ENCODE assay signal across 22 mouse cellular contexts in the genomic region with DNA sequence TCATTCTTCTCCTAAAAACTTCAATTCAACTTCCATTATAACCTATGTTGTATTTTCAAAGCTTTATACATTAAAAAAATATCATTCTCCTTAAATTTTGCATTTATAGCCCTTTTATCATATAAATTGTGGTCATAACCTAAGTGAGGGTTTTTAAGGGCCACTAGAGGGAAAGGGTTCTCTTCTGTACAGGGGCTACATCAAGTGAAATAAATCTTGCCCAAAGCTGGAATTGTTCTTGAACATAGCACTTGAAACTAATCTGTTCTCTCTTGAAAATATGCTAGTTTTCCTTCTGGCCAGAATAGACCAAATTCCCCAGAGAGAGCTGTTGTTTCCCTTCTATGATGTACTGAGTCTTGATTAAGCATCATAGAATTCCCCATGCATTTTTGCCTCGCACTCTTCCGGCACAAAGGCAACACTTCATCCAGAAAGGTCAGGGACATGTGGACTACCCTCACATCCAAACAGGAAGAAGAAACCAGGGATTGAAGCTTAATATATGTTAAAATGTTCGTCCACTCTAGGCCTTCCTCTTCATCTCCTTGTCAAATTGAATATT.
DNase-seq lines count a peak whose midpoint lies in the region; ATAC-seq and TF ChIP-seq lines count a peak whose summit lies in the region.
"Had no signal": no experiment of that assay in that cellular context is flagged by ENCODE, and none has a peak within 500 bp of the region (broad histone marks: within the 10 kb centered on the region; RNA-seq: fewer than 3 reads in every experiment).

No protein-coding gene starts in this region.

- WGBS in kidney, adult 2 months = 67% methylated on average over 3 of the region's 3 CpGs
- 50% methylated on average over 3 of the region's 3 CpGs for WGBS in kidney, postnatal 0 days

- 0 out of 2 replicates have a peak, but pooled peaks cover 3% of the 10 kb centered on the region for H3K4me1 ChIP-seq in kidney, adult 2 months (ENCODE audit: control insufficient read depth, insufficient read depth, low read length)
- H3K4me1 ChIP-seq in kidney, postnatal 0 days (replicated peaks; ENCODE audit: insufficient read depth, low read length) = no peaks in the 10 kb centered on the region

- H3K4me3 ChIP-seq in kidney, adult 2 months (ENCODE audit: insufficient read depth, low read depth, low read length) = no peak overlapping the region
- H3K4me3 ChIP-seq in kidney, postnatal 0 days (replicated peaks; ENCODE audit: low read depth, low read length) = no peak overlapping the region
- H3K4me3 ChIP-seq: embryonic facial prominence, embryonic 13.5 days; forebrain, embryonic 13.5 days; heart, embryonic 13.5 days; hindbrain, embryonic 10.5 days had no signal

- no peak overlapping the region for H3K27ac ChIP-seq in kidney, adult 2 months (ENCODE audit: insufficient read depth, low read depth, low read length)
- no peak overlapping the region for H3K27ac ChIP-seq in kidney, postnatal 0 days
- H3K27ac ChIP-seq: embryonic facial prominence, embryonic 13.5 days; forebrain, embryonic 13.5 days; heart, embryonic 13.5 days; hindbrain, embryonic 10.5 days; hindbrain, embryonic 14.5 days had no signal

- H3K36me3 ChIP-seq in kidney, adult 2 months (ENCODE audit: control insufficient read depth, insufficient read depth, low read length) = no peaks in the 10 kb centered on the region
- no peaks in the 10 kb centered on the region for H3K36me3 ChIP-seq in kidney, postnatal 0 days (ENCODE audit: insufficient read depth, low read length)
- H3K36me3 ChIP-seq: embryonic facial prominence, embryonic 13.5 days; heart, embryonic 13.5 days; hindbrain, embryonic 10.5 days had no signal

- no peak overlapping the region for H3K9ac ChIP-seq in kidney, postnatal 0 days (ENCODE audit: low read depth, low read length)
- H3K9ac ChIP-seq: embryonic facial prominence, embryonic 13.5 days; forebrain, embryonic 13.5 days; heart, embryonic 13.5 days; hindbrain, embryonic 14.5 days had no signal

- H3K4me2 ChIP-seq in kidney, postnatal 0 days (ENCODE audit: low read length) = no peak overlapping the region
- H3K4me2 ChIP-seq: embryonic facial prominence, embryonic 13.5 days; forebrain, embryonic 13.5 days; heart, embryonic 13.5 days; hindbrain, embryonic 14.5 days had no signal

- intact Hi-C loops in heart, postnatal 36 days (cut with DNase I) = no loop called here

- ATAC-seq in kidney, postnatal 0 days (replicated peaks; ENCODE audit: low FRiP score, low read depth) = no peak
- ATAC-seq: activated CD4-positive, CD25-positive, alpha-beta regulatory T cell, adult 4 months; forebrain, embryonic 13.5 days; intestine, embryonic 16.5 days; Patski had no signal

- no peak for TF ChIP-seq CTCF in kidney, adult 2 months (conservative IDR thresholded peaks at IDR 0.05; ENCODE audit: insufficient read depth, insufficient read length, low read depth, low read length)
- TF ChIP-seq CTCF in kidney, postnatal 0 days (IDR thresholded peaks at IDR 0.05; ENCODE audit: low read depth) = peak; percentile 20; the same call in 1 of the 2 replicates

- no peaks in the 10 kb centered on the region for H3K27me3 ChIP-seq in kidney, adult 2 months (replicated peaks; ENCODE audit: control insufficient read depth, insufficient read depth, low read length)
- no peaks in the 10 kb centered on the region for H3K27me3 ChIP-seq in kidney, postnatal 0 days (ENCODE audit: insufficient read depth, low read length)
- H3K27me3 ChIP-seq: CH12.LX; embryonic facial prominence, embryonic 13.5 days; forebrain, embryonic 13.5 days; heart, embryonic 13.5 days; Patski had no signal

- DNase-seq in heart, adult 18-20 months = peak; percentile 26 to 29
- no peak for DNase-seq in heart, postnatal 36 days
- peak; percentile 51 for DNase-seq in kidney, adult 2 months
- no peak for DNase-seq in kidney, adult 11 months
- DNase-seq in kidney, postnatal 0 days (ENCODE audit: low spot score) = peak; percentile 91
- DNase-seq in kidney, adult 18-20 months = no peak
- peak; percentile 30 for DNase-seq in kidney, postnatal 14 days
- no peak for DNase-seq in thymus, postnatal 25 days
- DNase-seq: adrenal gland, adult 2 months; adrenal gland, postnatal 25 days; cerebellum, adult 18-20 months; cerebellum, adult 9-11 months; cerebellum, postnatal 36 days had no signal

- no peaks in the 10 kb centered on the region for H3K9me3 ChIP-seq in kidney, postnatal 0 days (replicated peaks; ENCODE audit: low read length)
- H3K9me3 ChIP-seq: embryonic facial prominence, embryonic 13.5 days; forebrain, embryonic 13.5 days; heart, embryonic 13.5 days; hindbrain, embryonic 10.5 days had no signal

- TF ChIP-seq POLR2A in kidney, adult 2 months (IDR thresholded peaks at IDR 0.05; ENCODE audit: low read depth, low read length) = no peak

Comparison
In these comparisons a context has a peak if more than half of its experiments do, and no peak if none do; other contexts are left out.
1. DNase-seq: peak in heart, adult 18-20 months (2 of 2), kidney, adult 2 months (single experiment), kidney, postnatal 0 days (single experiment) and kidney, postnatal 14 days (single experiment); none in heart, postnatal 36 days (0 of 2), kidney, adult 11 months (single experiment), kidney, adult 18-20 months (single experiment) and thymus, postnatal 25 days (single experiment).